Mouse (Mus musculus) E14TG2a.4 (cell line): Measurements from ENCODE around the gene Ube2ql1.

ENCODE experiments used
- H3K27me3 ChIP-seq: 2 replicates; pipeline ENCODE4 v1.6.1; 2014; ENCODE audit warnings: low read length, control low read depth; ENCODE audit not compliant: insufficient read depth
- H3K36me3 ChIP-seq: 2 replicates; pipeline ENCODE4 v1.6.1; 2014; ENCODE audit warnings: low read length, control low read depth; ENCODE audit not compliant: insufficient read depth
- H3K4me1 ChIP-seq: replicated peaks from 2 replicates; pipeline ENCODE4 v1.6.1; 2014; ENCODE audit warnings: low read depth, low read length, control low read depth
- H3K4me3 ChIP-seq: replicated peaks from 2 replicates; pipeline ENCODE4 v1.5.1; 2014; ENCODE audit warnings: mild to moderate bottlenecking, low read length
- H3K9me3 ChIP-seq: 2 replicates; pipeline ENCODE4 v1.6.1; 2014; ENCODE audit warnings: low read length, control low read depth
- CTCF ChIP-seq: conservative IDR thresholded peaks from 2 replicates; pipeline ENCODE4 v1.5.1; 2014; ENCODE audit warnings: low read length
- NANOG ChIP-seq: IDR thresholded peaks from 2 replicates; pipeline ENCODE4 v1.6.1; 2014; ENCODE audit warnings: borderline replicate concordance, low read length, mixed read lengths
- POU5F1 ChIP-seq: IDR thresholded peaks from 2 replicates; pipeline ENCODE4 v1.6.1; 2014; ENCODE audit warnings: low read length, borderline replicate concordance

Ube2ql1 gene

DNA sequence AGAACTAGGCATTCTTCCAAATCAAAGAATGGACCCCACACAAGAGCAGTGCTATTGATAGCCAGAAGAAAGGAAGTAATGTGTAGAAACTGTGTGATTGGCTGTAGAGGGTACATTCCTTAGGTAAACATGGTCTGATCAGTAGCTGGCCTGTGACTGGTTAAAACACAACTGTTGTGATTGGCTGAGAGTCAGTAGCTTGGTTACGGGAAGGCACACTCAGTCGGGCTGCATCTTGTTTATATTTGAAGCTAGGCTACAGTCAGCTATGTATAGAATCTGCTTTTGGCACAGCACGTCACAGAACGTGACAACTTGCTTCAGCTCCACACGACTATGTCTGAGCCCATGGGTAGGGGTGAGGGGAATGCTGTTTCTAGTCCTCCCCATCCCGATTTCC lies 19.3 kb upstream of the Ube2ql1 start:
- Histone ChIP-seq H3K36me3 (no peaks in the 10 kb centered on the region), H3K27me3 (no peaks in the 10 kb centered on the region), H3K4me1 (no peaks in the 10 kb centered on the region), H3K4me3 (no peak overlapping the region), H3K9me3 (no peaks in the 10 kb centered on the region)
- no peak for TF ChIP-seq NANOG
- no peak for TF ChIP-seq POU5F1
- no peak for TF ChIP-seq CTCF

DNA sequence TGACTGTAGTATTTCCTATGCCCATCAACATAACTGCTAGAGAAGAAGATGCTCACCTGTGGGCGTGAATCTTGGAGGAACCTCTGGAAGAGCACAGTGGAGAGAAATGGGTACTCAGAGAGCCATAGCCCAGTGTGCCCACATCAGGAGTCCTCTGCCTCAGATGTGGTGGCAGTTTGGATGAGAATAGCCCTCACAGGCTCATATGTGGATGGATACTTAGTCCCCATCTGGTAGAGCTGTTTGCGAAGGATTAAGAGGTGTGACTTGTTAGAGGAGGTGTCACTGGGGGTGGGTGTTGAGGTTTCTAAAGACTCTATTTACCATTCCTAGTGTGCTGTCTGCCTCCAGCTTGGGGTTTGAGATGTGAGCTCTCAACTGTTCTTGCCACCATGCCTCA lies 13.2 kb upstream of the Ube2ql1 start:
- peaks cover 5% of the 10 kb centered on the region; the same call in 1 of the 2 replicates for H3K4me1 ChIP-seq
- peaks cover 3% of the 10 kb centered on the region; the same call in 1 of the 2 replicates for H3K27me3 ChIP-seq
- no peaks in the 10 kb centered on the region for H3K36me3 ChIP-seq
- H3K9me3 ChIP-seq = no peaks in the 10 kb centered on the region
- no peak for TF ChIP-seq POU5F1
- TF ChIP-seq NANOG = no peak
- TF ChIP-seq CTCF = no peak
- H3K4me3 ChIP-seq = no peak overlapping the region

DNA sequence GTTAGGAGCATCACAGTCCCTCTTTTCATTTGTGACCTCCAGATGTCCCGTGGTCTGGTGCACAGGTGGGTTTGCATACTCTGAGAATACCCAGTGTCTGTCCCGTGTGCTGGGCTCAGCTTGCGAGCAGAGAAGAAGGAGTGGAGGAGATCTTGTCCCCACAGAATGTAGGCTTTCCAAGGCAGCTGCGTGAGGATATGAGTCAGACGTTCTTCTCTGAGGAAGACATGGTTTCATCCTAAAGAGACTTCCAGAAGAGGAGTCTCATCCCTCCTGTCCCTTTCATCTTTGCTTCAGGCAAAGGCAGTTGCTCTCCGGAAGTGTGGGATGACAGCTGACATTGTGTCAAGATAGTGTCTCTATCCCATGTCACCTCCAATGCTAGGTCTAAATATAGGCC lies 11.8 kb upstream of the Ube2ql1 start:
- TF ChIP-seq NANOG = no peak
- no peak for TF ChIP-seq CTCF
- no peak for TF ChIP-seq POU5F1
- Histone ChIP-seq H3K36me3 (no peaks in the 10 kb centered on the region), H3K27me3 (peaks cover 5% of the 10 kb centered on the region), H3K9me3 (no peaks in the 10 kb centered on the region), H3K4me1 (peaks cover 5% of the 10 kb centered on the region; the same call in 1 of the 2 replicates), H3K4me3 (no peak overlapping the region)

DNA sequence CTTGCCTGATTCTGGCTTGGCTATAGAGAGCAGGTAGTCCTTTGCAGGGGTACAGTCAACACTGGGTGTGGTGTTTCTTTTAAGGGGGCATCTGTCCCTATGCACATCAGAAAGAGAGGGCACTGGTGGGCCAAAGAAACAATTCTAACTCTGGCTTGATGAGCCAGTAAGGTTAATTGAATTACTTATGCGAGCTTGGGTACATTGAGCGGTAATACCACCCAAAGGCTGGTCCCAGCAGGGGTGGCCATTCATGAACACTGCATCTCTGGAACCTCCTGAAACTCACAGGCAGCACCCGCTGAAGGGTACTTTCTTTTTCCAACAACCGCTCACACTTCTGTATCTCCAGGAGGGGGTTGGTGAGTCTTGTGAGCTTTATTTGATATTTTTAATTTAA lies 9.1 kb upstream of the Ube2ql1 start:
- no peak for TF ChIP-seq POU5F1
- no peak for TF ChIP-seq NANOG
- TF ChIP-seq CTCF = no peak
- H3K9me3 ChIP-seq = no peaks in the 10 kb centered on the region
- no peaks in the 10 kb centered on the region for H3K36me3 ChIP-seq
- H3K27me3 ChIP-seq = peaks cover 9% of the 10 kb centered on the region
- H3K4me3 ChIP-seq = no peak overlapping the region
- H3K4me1 ChIP-seq = peaks cover 5% of the 10 kb centered on the region; the same call in 1 of the 2 replicates

DNA sequence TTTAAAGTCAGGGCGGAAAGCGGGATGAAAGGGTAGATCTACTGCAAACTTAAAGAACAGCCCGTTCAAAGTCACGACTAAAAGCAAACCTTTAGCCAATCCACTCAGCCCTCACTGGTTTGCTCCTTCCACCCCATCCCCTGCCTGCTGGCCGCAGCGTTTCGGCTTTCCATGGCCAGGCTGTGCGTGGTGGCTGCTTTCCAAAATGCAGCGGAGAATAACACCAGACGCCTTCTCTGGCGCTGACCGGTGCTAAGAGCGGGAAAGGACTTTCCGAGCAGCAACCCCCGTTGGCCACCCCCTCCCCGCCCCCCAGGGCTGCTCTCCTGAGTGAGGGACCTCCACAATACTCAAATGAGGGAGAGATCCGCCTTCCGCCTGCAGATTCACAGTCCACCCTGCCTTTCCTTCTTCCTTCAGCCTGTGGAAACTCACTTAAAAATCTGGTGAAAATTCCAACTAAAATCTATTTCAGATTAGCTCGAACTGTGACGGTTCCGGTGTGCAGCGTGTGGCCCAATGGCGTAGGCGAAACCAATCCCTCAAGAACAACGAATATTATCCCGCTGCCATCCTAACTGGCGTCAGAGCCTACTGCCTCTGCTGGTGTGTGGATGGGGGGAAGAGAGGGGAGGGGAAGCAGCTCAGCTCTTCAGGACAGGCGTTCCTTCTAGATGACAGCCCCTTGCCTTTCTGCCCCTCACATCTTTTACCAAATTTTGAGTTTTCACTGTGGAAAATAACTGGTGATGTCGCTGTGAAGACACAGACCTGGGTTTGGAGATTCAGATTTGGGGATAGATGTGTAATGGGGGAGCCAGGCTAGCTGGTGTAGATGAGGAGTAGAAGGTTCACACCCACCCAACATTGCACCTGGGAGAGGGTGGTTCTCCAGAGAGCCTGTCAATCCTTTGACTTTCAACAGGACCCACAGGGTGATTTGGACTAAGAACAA lies 919 bp upstream of the Ube2ql1 start:
- Histone ChIP-seq H3K27me3 (peaks cover 66% of the 10 kb centered on the region), H3K4me3 (peak overlapping the region; percentile 83), H3K9me3 (peaks cover 11% of the 10 kb centered on the region), H3K36me3 (no peaks in the 10 kb centered on the region), H3K4me1 (peaks cover 20% of the 10 kb centered on the region)
- TF ChIP-seq CTCF = no peak

DNA sequence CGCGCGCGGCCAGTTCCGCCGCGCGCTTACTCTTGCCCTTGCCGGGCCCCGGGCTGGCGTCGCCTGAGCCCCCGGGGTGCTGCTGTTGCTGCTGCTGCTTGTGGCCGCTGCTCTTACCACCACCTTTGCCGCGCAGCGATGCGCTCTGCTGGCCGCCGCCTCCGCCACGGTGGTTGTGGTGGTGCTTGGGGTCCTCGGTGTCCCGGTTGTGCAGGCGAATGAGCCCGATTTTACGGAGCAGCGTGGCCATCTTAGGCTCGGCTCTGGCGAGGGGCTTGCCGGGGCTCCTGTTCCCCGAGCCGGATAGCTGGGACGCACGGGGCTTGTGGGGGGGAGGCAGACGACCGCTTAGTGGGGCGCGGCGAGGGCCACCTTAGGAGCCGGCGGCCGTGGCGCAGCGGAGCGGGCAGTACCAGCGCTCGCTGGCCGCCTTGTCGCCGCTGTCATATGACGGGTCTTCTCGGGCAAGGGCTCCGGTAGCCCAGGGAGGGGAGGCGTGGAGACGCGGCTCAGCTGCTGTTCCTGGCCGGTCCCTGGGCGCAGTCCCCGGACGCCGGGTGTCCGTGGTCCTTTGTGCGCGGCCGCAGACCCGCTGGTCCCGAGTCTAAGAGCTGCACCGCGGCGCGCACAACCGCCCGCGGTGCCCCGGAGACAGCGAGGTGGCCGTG lies 464 bp downstream of the Ube2ql1 start:
- no peaks in the 10 kb centered on the region for H3K36me3 ChIP-seq
- no peak for TF ChIP-seq NANOG
- TF ChIP-seq POU5F1 = no peak
- no peak for TF ChIP-seq CTCF
- H3K9me3 ChIP-seq = peaks cover 11% of the 10 kb centered on the region
- peaks cover 76% of the 10 kb centered on the region for H3K27me3 ChIP-seq
- H3K4me3 ChIP-seq = peak overlapping the region; percentile 83
- H3K4me1 ChIP-seq = peaks cover 20% of the 10 kb centered on the region

DNA sequence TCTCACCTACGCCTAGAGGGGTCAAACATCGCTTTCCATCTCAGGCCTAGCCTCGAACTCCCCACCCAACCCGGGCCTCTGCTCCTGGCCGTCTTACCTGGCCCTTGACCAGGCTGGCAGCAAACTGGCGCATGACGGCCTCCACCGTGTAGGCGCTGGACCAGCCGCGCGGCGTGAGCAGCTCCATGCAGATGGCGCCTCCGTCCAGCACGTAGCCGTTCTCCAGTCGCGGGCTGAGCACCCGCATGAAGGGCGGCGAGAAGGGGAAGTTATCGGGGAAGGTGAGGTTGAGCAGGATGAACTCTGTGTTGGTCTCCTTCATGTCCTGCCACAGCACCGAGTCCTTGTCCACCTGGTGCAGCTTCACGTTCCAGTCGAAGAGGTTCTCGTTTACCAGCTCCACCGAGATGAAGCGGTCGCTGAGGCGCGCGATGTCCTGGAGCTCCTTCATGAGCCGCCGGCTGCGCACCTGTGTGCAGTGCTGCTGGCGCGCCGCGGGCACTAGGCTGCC lies 1.2 kb downstream of the Ube2ql1 start:
- TF ChIP-seq POU5F1 (no peak), NANOG (no peak), CTCF (no peak)
- H3K9me3 ChIP-seq = peaks cover 11% of the 10 kb centered on the region
- peaks cover 20% of the 10 kb centered on the region for H3K4me1 ChIP-seq
- peak overlapping the region; percentile 83 for H3K4me3 ChIP-seq
- H3K27me3 ChIP-seq = peaks cover 76% of the 10 kb centered on the region
- H3K36me3 ChIP-seq = no peaks in the 10 kb centered on the region

DNA sequence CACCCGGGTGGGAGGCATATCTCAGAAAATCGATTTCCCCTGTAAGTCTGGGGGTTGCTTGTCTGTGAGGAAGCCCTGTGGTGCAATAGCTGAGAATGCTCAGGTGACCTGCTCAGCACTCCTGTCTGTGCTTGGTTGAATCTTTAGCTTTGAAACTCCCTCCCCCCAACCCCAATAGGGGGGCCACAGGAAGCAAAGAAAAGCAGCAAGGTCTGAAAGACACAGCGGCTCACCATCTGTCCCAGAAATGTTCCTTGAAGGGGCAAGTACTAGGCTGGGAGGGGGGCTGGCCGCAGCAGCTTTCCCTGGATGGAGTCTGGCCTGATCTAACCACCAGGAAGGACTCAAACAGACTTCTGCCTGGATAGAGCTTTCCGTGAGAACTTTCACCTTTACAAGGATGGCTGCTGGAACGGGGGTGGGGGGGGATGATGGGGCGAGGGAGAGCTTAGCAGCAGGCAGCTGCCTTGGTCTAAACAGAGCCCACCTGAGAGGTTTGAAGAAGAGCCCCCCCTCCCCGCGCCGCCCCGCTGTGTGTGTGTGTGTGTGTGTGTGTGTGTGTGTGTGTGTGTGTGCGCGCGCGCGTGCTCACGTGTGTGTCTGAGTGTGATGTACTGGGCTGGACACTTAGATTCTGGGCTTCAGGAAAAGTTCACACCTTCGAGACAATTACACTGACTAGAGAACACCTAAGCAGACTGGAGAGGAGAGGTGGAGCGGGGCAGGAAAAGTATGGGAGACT lies 2.1 kb downstream of the Ube2ql1 start:
- H3K9me3 ChIP-seq = peaks cover 11% of the 10 kb centered on the region
- 0 out of 2 replicates have a peak overlapping the region, but pooled peaks have one; percentile 83 for H3K4me3 ChIP-seq
- H3K36me3 ChIP-seq = no peaks in the 10 kb centered on the region
- H3K27me3 ChIP-seq = peaks cover 78% of the 10 kb centered on the region
- TF ChIP-seq NANOG = no peak
- TF ChIP-seq POU5F1 = no peak
- TF ChIP-seq CTCF = no peak
- peaks cover 20% of the 10 kb centered on the region for H3K4me1 ChIP-seq
